Mouse (Mus musculus) adrenal gland, postnatal 25 days (tissue): Measurements from ENCODE around the gene Pih1d1. TPM values are rescaled to one million over a fixed set of nuclear protein-coding genes. Genes with fewer than 3 reads are reported as not detected.
"Not testable (repeated sequence)": the region's sequence is repeated elsewhere in the genome, so short reads cannot be mapped to it uniquely, and the experiment has no call there.

Experiments used
- DNase-seq: peaks from one replicate; pipeline ENCODE4 v3.0.0; 2021; ENCODE audit warnings: mixed read lengths
- long read RNA-seq: library from polyadenylated mRNA; stranded (forward); transcript quantifications from one replicate; pipeline ENCODE4 v2.0.0, GENCODE M21; 2021
- total RNA-seq: library from RNA; stranded (reverse); gene quantifications from 2 replicates; pipeline ENCODE4 v1.2.3, GENCODE M21; 2021

The Pih1d1 gene
- total RNA-seq: 61.7 and 74.3 TPM in 2 replicates
- long read RNA-seq, transcript Pih1d1-206 (10 exons, 1,077 nt): major isoform, 17 of 36 reads
- long read RNA-seq, transcript Pih1d1-201 (10 exons, 1,185 nt): minor isoform, 9 of 36 reads
- long read RNA-seq, partial matches to known transcripts: 3 of 36 reads
- long read RNA-seq, other reads (novel, unspliced or antisense): 6 of 36 reads

DNA sequence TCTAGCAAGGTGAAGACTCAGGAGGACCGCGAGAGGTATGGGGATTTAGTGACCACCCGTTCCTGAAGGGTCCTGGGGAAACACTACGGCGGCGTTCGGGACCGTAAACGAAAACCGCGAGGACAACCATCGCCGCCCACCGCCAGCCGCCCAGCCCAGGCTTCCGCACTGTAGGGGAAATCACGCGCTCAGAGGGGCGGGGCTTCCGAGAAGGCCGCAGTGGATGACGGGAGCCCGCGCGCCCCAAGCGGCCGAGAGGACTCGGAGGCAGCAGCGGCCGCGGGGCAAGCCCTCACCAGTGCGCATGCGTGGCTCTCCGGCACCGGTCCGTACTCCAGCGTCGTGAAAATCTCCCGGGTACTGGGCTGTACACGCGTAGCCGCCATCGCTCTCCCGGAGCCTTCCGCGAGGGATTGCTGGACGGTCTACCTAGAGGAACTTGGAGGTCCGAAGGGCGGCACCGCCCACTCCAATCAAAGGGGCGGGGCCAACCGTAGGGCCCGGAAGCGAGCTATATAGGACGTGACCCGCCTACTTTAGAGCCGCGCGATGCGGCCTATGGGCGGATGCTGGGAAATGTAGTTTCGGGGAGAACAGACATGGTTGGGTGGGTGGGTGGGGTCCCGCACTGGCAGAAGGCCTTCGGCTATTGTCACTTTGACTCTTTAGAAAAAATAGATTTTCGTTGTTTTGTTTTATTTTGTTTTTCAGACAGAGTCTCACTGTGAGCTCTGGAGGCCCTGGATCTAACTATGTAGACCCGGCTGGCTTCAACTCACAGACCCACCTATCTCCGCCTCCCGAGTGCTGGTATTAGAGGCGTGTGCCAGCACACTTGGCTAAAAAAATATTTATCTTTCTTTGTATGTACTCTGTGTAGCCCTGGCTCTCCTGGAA lies at the start of gene Pih1d1, which contains the start of gene Aldh16a1:
Pih1d1 (plus strand) TSS at position 208 of the 897 bp plus-strand sequence.
Aldh16a1 (minus strand) TSS at position 489 of the 897 bp plus-strand sequence.
- peak; percentile 96 for DNase-seq

DNA sequence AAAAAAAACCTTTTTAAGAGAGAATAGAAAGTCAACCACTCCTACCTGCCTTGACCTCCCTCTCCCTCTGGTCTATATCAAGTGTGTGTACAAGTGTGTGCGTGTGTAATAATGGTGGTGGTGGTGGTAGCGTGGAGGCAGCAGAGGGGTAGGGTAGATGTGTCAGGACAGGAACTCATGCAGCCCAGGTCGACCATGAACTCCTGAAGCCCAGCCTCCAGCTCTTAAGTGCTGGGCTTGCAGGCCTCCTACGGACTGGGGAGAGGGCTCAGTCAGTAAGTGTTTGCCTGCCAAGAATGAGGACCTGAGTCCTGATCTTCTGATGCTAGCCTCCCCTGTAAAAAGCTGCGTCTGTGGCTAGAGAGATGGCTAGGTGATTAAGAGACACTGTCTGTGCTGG lies 49.2 kb upstream of the Pih1d1 start:
- DNase-seq: no peak

DNA sequence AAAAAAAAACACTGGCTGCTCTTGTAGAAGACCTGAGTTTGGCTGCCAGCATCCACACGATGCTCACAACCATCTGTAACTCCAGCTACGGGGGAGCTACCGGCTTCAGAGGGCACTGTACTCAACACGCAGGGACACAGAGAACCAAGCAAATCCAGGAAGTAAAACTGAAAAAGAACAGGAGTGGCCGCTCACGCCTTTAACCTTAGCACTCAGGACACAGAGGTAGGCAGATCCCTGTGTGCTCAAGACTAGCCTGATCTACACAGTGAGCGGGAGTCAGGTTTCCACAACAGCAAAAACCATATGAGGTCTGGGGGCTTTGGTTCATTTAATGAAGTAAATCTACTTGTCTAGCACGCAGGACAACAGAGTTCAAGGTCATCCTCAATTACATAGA lies 48.6 kb upstream of the Pih1d1 start:
- DNase-seq: no peak

DNA sequence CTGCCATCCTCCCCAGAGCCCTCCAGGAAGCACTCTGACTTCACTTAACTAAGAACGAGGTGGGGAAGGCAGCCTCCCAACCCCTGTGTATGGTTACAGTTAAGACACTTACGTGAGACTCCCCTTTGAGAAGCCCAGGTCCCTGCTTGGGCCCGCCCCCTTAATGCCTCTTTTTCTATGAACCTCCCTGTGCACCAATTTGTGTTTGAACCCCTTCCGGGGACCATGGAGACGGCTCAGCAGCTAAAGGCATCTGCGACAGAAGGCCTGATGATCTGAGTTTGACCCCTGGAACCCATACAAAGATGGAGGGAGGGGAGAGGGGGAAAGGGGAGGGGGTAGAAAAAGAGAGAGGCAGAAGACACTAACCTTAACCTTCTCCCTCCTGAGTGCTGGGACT lies 47.7 kb upstream of the Pih1d1 start:
- no peak for DNase-seq

DNA sequence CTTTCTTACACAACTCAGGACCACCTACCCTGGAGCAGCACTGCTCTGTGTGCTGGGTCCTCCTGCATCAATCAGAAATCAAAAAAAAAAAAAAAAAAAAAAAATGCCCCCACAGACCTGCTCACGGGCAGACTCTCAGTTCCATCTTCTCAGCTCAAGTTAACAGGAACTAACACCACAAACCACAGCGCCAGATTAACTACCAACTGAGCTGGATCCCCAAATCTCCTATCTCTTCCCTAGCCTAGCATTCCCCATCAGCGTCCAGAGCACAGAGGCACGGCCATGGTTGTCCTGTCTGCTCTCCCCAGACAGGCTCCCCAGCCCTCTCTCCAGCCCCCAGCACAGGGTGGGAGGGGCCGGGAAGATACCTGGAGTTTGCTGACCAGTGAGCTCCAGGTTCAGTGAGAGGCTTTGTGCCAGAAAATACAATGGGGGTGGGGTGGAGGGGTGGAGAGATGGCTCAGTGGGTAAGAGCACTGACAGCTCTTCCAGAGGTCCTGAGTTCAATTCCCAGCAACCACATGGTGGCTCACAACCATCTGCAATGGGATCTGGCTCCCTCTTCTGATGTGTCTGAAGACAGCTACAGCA lies 47.0 kb upstream of the Pih1d1 start:
- DNase-seq: no peak

DNA sequence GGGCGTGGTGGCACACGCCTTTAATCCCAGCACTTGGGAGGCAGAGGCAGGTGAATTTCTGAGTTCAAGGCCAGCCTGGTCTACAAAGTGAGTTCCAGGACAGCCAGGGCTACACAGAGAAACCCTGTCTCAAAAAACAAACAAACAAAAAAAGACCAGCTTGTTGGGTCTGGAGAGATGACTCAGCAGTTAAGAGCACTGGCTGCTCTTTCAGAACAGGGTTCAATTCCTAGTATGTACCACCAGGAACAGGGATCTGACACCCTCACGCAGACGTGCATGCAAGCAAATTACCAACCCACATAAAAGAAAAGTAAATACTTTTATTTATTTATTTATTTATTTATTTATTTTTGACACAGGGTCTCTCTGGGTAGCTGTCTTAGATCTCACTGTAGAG lies 44.0 kb upstream of the Pih1d1 start:
- DNase-seq: not testable (repeated sequence)

DNA sequence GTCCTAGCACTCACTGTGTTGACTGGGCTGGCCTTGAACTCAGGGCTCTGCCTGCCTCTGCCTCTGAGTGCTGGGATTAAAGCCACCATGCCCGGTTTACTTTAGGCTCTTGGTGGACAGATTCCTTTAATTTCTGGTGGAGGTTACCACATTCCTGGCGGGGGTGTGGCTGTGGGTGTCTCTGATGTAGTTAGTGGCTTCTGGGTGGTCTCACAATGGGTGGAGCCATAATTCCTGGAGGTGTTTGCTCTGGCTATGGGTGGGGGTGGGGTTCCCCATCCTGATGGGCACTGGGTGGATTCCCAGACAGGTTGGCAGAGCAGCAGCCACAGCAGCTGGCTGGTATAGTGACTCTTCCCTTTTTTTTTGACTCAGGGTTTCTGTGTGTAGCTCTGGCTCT lies 42.2 kb upstream of the Pih1d1 start:
- no peak for DNase-seq

DNA sequence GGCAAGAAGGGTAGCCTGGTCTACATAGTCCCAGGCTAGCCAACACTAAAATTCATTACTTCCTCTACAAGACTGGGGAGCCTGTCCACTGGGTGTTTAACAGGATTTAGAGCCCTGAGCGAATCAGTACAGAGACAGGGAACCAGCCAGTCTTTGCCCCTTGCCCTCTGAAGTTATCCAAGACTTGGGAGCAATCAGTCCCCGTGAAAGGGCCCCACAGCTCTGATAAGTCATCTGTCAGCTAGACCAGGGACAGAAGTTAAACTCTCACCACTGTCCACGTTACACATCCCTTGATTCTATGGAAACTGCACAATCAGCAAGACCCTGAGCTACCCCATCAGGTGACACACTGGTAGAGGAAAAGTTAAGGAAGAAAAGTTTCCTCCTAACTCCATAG lies 41.6 kb upstream of the Pih1d1 start:
- no peak for DNase-seq

DNA sequence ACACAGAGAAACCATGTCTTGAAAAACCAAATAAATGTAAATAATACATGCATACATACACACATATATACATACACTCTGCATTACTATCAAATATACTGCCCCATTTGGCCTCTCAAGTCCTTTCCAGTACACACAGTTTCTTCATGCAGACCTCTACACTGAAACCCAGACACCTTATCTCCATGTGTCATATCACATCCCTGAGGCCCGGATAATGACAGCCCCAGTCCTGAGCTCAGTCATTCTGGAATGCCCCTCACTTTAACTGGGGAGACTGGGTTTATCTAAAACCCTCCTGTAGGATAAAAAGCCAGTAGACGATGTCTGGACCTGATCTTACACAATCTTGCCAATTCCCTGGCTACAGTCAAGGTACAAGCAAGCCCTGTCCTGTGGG lies 40.6 kb upstream of the Pih1d1 start:
- no peak for DNase-seq

DNA sequence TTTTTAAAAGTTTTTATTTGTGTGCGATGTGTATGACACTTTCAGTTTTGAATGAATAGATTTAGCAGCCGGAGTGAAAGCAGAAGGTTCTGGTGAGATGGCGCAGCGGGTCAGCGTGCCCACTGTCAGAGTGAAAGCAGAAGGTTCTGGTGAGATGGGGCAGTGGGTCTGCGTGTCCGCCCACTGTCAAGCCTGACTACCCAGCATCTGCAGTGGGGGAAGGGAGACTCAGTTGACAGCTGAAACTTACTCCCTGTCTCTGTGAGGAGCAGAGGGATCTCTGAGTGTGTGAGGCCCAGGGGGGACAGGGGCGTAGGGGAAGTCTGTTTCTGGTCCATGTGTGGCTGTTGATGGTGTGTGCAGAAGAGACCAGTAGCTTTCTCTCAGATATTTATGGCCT lies 36.5 kb upstream of the Pih1d1 start:
- no peak for DNase-seq

DNA sequence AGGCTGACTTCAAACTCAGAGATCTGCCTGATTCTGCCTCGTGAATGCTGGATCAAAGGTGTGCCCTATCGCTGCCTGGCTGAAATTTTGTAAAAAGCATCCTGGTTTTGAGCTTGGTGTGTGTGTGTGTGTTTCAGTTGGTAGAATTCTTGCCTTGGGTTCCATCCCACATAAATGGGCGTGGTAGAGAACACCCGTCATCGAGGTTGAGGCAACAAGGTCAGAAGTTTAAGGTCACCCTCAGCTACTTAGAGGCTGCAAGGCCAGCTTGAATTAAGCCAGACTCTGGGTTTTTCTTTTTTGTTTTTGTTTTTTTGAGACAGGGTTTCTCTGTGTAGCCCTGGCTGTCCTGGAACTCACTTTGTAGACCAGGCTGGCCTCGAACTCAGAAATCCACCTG lies 35.8 kb upstream of the Pih1d1 start:
- no peak for DNase-seq

DNA sequence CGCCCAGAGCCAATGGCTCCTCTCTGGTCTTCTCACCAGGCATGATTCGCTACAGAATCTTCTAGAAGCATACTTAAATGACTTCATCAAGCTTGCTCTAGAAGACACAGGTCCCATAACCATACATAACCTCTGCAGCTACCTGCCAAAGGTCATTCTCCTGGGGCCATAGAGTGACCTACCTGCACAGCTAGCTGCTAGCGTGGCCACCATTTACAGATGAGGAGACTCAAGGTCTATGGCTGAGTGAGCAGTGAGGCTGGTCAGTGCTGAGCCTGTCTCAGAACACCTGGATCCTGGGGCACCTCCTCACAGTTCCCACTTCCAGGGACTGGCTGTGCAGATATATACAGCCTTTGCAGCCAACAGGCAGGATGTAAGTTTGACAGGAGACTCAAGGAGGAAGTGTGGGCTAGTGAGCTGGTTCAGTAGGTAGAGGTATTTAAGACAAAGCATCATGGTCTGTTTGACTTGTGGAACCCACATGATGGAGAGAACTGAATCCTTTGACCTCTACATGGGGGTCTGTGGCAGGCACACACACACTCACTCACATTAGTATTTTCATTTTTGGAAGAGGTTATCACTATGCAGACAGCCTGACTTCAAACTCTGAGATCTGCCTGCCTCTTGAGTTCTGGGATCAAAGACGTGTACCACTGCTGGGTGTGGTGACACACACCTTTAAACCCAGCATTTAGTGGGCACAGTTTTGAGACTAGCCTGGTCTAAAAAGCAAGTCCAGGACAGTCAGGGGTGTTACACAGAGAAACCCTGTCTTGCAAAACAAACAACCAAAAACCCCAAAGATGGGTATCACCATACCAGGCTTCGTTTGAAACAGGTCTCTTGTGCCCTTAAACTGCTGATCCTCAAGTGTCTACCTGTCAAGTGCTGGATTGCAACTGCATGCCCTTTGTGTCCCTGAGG lies 34.1 kb upstream of the Pih1d1 start:
- no peak for DNase-seq

DNA sequence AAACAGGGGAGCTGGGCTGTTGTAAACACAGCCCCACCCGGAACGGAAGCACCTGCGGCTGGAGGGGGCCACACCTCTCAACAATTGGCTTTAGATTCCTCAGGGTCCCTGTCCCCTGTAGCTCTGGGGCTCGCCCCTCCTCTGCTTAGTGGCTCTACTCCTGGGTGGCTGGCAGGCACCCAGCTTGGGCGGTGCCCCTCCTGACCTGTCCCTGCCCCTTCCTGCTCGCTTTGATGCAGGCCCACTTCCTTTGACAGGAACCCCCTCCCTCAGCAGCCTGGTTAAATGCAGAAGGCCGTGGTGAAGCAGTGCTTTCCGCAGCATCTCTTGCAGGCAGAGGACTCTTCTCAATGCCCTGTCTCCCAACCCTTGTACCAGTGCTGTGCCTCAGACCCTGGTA lies 32.7 kb upstream of the Pih1d1 start:
- peak; percentile 54 for DNase-seq

DNA sequence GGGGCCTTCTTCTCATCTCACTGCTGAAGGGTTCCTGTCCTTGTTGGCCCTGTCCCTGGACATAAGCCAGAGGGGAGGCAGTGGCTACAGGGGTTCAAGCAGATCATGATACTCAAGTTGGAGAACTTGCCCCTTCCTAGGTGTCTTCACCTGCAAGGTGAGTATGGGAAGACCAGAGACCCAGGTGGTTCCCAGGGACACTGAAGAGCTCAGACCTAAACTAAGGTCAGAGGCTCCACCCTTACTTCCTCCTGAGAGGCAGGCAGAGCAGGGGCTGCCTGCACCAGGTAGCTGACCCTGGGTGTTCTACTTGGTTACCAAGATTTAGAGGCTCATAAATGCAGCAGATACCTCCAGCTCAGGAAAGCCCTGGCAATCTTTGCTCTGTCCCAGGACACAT lies 32.1 kb upstream of the Pih1d1 start:
- no peak for DNase-seq

DNA sequence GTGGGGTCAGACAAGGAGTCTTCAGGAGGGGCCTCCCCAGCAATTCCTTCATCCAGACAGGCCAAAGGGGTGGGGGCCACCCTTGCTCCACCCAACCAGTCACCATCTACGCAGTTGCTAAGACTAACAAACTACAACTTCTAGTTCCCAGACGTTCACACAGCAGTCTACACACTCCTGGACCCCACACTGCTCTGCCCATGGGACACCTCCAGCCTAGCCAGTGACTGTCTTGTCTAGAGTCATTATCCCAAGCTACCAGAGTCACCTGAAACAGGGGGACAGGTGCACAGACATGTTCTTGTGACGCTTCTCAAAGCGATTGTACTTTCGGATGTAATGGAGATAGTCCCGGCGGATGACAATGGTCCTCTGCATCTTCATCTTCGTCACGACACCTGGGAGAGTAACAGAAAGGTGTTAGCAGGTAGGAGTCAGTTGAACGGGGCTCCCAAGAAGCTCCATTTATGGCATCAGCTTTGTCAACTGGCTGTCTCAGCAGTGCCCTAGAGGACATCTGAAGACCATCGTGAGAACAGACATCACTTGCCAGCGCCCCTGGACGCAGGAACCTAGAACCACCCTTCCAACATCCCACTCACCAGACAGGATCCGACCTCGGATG lies 31.4 kb upstream of the Pih1d1 start:
- DNase-seq: no peak

DNA sequence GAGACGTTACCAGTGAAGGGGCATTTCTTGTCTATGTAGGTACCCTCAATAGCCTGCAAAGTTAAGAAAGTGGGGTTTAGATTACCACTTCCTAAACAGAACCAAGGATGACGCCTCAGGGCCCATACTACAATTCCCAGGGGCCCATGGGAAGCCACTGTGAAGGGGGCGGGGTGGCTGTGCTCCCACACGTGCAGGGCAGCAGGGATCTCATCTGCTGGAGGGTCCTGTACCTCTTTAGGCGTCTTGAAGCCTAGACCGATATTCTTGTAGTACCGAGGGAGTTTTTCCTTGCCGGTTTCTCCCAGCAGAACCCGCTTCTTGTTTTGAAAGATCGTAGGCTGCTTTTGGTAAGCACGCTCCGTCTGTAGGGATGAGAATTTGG lies 30.9 kb upstream of the Pih1d1 start:
- DNase-seq: peak; percentile 49

DNA sequence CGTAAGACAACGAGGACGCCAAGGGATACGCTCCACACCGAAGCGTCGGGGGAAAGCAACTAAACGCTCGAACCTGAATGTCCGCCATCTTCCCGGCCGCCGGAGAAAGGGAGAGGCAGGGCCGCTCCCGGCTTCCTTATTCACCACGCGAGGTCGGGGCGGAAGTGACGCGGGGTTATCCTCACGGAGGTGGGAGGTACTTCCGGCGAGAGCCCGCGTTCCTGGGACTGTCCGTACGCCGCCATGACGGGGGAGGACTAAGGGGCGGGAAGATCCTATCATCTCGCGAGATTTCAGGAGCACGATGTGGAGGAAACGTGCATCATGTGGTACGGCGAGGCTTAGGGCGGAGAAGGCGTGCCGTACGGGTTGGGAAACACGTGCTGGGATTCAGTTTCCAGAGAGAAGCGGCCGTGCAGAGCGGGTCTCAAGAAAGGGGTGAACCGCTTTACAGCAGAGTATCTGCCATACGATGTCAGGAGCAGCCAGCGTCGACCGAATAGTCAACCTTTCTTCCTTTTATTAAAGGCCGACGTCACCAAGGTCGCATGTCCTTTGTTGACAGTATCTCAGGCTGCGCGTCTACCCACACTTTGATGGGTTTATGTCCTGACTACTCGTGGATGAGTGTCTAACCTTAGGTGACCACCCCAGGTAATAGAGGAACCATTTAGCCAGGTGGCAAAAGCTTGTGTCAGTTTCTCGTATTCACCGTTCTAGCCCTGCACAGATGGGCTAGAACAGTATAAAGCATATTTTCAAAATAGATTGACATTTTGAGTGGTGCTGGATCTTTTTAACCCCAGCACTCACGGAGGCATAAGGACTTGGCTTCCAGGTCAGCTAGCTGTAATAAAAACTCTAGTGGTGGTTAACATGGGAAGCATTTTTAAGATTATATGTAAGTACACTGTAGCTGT lies 29.6 kb upstream of the Pih1d1 start, which contains the start of gene Rps11:
Rps11 (minus strand) TSS at position 216 of the 920 bp plus-strand sequence.
- DNase-seq: peak; percentile 98

DNA sequence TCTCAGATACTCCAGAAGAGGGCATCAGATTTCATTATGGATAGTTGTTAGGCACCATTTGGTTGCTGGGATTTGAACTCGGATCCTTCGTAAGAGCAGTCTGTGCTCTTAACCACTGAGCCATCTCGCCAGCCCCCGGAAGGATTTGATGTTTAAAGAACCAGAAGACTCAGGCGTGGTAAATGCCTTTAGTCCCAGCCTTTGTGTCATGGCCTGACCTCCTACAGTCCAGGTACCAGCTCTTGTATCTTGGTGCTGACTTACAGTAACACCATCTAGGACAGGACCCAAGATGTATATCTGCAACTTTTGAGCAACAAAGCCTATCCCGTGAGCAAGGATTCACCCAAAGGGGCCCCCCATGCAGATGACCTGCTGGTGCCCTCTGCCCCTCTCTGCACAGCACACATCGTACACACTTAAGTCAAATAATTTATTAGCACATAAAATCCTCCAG lies 28.9 kb upstream of the Pih1d1 start:
- DNase-seq: no peak

DNA sequence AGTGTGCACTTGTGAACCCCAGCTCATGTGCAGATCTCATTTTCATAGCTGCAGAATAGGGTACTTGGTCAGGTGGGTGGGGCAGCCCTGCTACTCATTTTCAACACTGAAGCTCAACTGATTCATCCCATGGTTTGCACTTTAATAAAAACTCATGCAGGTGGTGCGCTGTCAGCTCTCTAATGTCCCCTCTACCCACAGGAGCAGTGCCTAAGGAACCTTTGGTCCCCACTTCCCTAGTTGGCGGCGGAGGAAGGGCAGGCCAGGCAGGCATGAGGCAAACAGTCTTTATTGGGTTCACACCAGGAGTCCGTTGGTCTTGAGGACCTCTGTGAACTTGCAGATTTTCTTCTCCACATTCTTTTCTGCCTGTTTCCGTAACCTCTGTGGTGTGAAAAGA lies 28.5 kb upstream of the Pih1d1 start:
- DNase-seq: not testable (repeated sequence)

DNA sequence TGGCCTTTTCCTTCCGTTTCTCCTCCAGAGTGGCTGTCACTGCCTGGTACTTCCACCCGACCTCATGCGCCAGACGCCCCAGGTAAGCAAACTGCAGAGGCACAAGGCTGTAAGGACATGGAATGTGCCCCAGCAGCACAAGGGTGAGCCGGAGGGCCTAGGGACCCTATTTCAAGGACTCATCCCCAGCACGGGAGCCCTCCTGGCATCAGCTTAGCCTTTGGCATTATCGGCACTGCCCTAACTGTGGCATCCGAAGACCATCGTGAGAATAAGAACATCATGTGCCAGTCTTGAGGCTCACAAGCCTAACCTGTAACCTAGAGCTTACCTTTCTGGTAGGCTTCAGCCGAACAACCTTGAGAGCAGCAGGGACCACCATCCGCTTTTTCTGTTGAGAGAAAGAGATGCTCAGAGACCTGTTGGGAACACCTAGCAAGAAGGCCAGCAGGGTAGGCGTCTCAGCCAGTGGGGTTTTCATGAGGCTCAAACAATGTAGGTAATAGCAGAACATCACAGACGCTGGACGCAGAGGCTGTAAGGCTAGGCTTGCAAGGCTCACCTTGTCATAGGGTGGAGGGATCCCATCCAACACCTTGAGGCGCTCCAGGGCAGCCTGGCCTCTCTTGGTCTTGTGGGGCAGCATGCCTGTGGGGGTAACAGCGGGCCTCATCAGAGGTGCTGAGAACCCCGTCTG lies 27.8 kb upstream of the Pih1d1 start:
- DNase-seq: no peak
